Mouse (Mus musculus) left cerebral cortex, adult 11 months (tissue): Measurements from ENCODE around the gene Serpinb3a.

Experiments
- DNase-seq: peaks from one replicate; pipeline ENCODE4 v3.0.0; 2022; ENCODE audit warnings: low spot score

The Serpinb3a gene

DNA sequence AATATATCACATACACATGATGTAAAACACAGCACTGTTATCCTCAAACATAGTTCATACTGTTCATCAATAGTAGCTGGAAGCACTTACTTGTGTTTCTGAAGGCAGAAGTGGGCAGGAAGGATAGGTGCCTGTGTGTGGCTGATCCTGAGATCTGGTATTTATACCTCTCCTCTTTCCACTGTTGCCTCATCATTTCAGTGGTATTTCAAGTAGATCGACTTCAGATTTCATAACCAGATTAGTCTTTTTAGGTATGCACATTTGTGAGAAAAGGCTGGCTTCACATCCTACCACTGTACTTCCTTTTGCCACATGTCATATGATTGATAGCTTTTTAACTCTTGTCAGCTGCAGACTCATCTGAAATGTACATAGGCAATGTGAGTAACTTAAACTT lies at the start of gene Serpinb3a:
TSS of gene Serpinb3a (minus strand) at position 101 of the 400 bp plus-strand sequence.
- no peak for DNase-seq

DNA sequence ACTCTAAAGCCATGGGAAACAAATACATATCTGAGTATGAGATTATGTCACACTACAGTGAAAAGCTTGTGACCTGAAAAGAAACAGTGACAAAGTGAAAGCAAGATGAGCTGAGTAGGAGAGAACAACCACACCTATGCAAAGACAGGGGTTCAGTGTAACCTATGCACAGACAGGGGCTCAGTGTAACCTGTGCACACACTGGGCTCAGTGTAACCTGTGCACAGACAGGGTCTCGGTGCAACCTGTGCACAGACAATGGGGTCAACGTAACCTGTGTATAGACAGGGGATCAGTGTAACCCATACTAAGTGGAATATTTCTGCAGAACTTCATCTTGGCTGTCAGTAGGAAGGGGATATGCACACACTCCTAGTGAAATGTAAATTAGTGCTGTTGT lies 46.3 kb upstream of the Serpinb3a start:
- DNase-seq = no peak

DNA sequence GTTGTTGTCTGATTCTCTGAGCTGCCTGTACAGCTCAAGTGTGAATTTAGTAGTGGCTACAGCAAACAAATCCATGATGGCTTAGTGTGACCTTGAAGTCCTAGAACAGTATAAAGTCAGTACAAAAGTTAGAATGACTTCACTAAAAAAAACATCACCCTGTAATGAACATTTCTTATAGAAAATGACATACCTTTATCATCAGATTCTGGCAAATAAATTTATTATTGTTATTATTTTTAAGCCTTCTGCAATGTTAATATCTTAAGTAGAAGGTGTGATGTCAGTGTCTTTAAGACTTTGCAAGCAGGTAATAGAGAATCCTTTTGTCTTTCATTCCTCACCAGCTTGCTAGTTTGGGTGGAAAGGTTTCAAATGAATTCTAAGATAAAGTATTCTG lies 31.3 kb upstream of the Serpinb3a start, which contains the start of gene Serpinb3d:
TSS of gene Serpinb3d (minus strand) at position 101 of the 400 bp plus-strand sequence.
- no peak for DNase-seq

DNA sequence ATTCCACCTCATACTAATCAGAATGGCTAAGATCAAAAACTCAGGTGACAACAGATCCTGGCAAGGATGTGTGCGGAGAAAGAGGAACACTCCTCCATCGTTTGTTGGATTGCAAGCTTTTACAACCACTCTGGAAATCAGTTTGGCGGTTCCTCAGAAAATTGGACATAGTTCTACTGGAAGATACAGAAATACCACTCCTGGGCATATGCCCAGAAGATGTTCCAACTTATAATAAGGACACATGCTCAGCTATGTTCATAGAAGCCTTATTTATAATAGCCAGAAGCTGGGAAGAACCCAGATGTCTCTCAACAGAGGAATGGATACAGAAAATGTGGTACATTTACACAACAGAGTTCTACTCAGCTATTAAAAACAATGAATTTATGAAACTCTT lies 17.9 kb downstream of the Serpinb3a start:
- DNase-seq = peak; percentile 23

DNA sequence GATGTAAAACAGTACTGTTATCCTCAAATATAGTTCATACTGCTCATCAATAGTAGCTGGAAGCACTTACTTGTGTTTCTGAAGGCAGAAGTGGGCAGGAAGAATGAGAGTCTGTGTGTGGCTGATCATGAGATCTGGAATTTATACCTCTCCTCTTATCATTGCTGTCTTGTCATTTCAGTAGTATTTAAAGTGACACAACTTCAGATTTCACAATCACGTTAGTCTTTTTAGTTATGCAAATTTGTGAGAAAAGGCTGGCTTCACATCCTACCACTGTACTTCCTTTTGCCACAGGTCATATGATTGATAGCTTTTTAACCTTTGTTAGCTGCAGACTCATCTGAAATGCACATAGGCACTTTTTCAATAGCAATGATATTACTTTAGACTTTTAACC lies 26.2 kb downstream of the Serpinb3a start:
- DNase-seq = no peak

DNA sequence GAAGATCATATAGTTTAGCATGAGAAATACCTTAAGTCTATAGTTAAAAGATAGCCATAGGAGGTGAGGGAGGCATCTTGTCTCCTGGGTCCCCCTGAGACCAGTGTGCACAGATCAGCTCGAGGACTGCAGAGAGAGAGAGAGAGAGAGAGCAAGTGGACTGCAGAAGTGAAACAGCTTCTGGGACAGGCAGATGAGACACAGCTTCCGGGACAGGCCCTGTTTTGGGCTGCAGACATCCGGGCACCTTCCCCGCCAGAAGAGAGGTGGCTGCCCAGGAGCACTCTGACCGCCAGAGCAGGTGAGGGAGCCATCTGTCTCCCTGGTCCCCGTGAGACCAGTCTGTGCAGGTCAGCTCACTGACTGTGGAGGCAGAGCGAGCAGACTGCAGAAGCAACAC lies 36.9 kb downstream of the Serpinb3a start:
- no peak for DNase-seq

DNA sequence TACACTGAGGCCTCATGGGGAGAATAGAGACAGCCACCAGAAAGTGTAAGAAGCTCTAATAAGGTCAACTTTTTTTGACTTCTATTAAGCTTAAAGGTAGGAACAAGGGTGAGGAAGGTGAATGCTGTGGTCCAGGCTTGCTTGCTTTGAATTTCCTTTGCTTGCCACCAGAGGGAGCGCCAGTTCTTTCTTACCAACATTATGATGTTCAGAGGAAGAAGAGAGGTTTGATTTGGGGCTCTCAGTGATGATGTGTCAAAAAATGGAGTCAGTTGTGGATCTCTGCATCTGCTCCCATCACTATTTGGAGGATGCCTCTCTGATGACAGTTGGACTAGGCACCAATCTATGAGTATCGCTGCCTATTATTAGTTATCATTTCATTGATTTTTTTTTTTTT lies 37.6 kb downstream of the Serpinb3a start:
- no peak for DNase-seq

DNA sequence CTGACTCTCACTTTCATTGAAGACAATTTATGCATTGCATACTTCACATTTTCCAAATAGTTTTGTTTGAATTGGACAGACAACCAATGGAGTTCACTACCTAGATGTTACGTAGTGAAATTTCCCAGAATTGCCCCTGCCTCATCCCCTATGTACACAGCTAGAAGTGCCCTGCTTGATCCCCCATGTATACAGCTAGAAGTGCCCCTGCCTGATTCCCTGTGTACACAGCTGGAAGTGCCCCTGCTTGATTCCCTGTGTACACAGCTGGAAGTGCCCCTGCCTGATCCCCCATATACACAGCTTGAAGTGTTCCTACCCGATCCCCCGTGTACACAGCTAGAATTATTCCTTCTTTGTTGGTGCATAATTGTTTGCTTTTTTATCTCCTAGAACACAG lies 45.8 kb downstream of the Serpinb3a start:
- no peak for DNase-seq

DNA sequence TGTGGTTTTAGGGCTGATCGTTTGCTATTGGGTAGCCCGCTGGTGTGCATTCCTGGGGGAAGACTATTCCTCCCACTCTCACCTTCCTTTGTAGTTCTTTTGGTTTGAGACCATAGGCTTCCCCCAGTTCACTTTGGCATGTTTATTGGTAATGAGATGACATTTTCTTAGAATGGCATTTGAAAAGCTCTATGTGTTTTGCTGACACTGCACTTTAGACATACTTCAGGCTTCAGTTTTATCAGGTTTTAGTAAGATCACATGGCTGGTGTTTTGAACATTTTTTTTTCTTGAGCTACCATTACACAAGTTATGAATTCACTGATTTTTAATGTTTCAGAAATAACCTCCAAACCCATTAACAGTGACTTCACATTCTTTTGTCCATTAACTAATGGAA lies 50.3 kb downstream of the Serpinb3a start:
- DNase-seq = no peak

DNA sequence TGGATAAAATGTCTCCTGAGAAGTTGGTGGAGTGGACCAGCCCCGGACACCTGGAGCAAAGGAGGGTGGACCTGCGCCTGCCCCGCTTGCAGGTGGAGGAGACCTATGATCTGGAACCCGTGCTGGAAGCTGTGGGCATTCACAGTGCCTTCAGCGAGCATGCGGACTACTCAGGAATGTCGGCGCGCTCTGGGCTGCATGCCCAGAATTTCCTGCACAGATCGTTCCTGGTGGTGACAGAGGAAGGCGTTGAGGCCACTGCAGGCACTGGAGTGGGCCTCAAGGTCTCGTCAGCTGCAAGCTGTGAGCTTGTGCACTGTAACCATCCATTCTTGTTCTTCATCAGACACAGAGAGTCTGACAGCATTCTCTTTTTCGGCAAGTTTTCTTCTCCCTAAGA lies 51.7 kb downstream of the Serpinb3a start:
- DNase-seq = no peak
